Mouse (Mus musculus) CH12.LX (cell line): ENCODE measurements around the gene Bcas2. TPM values are rescaled to one million over a fixed set of nuclear protein-coding genes. Genes with fewer than 3 reads are reported as not detected.

Experiments used
- DNase-seq: peaks from one replicate; pipeline ENCODE4 v3.0.0-alpha.2; 2013; ENCODE audit errors: extremely low read depth
- H3K27ac ChIP-seq: 2 replicates; pipeline ENCODE4 v1.5.1; 2012; ENCODE audit warnings: low read depth, mild to moderate bottlenecking, control low read depth, moderate library complexity; ENCODE audit not compliant: insufficient read depth
- H3K27me3 ChIP-seq: replicated peaks from 2 replicates; pipeline ENCODE3; 2012; ENCODE audit warnings: inconsistent platforms
- H3K36me3 ChIP-seq, 2 experiments: replicated peaks in 1 of 2; 2 replicates each; pipeline versions ENCODE3 to v1.6.1; 2012; ENCODE audit warnings: inconsistent platforms in 1 of 2, low read length in 1 of 2, mild to moderate bottlenecking in 1 of 2, mixed read lengths in 1 of 2, moderate library complexity in 1 of 2; ENCODE audit not compliant: control insufficient read depth in 1 of 2, insufficient read depth in 1 of 2
- H3K4me1 ChIP-seq, 2 experiments: 2 replicates each; pipeline ENCODE4 v1.6.1; 2012; ENCODE audit warnings: inconsistent platforms in 1 of 2, moderate library complexity in 1 of 2; ENCODE audit not compliant: insufficient read depth in 2 of 2, control insufficient read depth in 1 of 2
- H3K4me2 ChIP-seq: 2 replicates; pipeline ENCODE4 v1.6.1; 2012; ENCODE audit warnings: low read depth, mild to moderate bottlenecking, control low read depth; ENCODE audit not compliant: poor library complexity, insufficient read depth, severe bottlenecking
- H3K4me3 ChIP-seq, 3 experiments: fragments of 150-350 bp in 1 of 3; sonication (generic) in 1 of 3; replicated peaks in 1 of 3; 2 replicates each; pipeline versions ENCODE3 to v1.5.1; 2011 to 2012; ENCODE audit warnings: low read depth in 2 of 3, low read length in 2 of 3, mild to moderate bottlenecking in 2 of 3, moderate library complexity in 2 of 3, control low read depth in 1 of 3, improper control_type of control experiment in 1 of 3, inconsistent platforms in 1 of 3, mixed read lengths in 1 of 3; ENCODE audit not compliant: poor library complexity in 1 of 3
- H3K79me2 ChIP-seq: replicated peaks from 2 replicates; pipeline ENCODE4 v1.6.1; 2012; ENCODE audit warnings: mild to moderate bottlenecking, moderate library complexity; ENCODE audit not compliant: control insufficient read depth, poor library complexity, insufficient read depth, severe bottlenecking; ENCODE audit errors: extremely low read depth
- H3K9ac ChIP-seq: 2 replicates; pipeline ENCODE4 v1.6.1; 2012; ENCODE audit warnings: low read depth, mild to moderate bottlenecking, control low read depth, moderate library complexity; ENCODE audit not compliant: insufficient read depth
- H3K9me3 ChIP-seq: replicated peaks from 2 replicates; pipeline ENCODE3; 2012; ENCODE audit warnings: low read length, inconsistent platforms, mixed read lengths
- BHLHE40 ChIP-seq: IDR thresholded peaks from 2 replicates; pipeline ENCODE4 v1.6.1; 2011; ENCODE audit warnings: mild to moderate bottlenecking, low read depth, low read length, improper control_type of control experiment
- CHD1 ChIP-seq: IDR thresholded peaks from 2 replicates; pipeline ENCODE4 v1.6.1; 2012; ENCODE audit warnings: low read depth, low read length, improper control_type of control experiment, inconsistent platforms
- CHD2 ChIP-seq: IDR thresholded peaks from 2 replicates; pipeline ENCODE4 v1.6.1; 2011; ENCODE audit warnings: low read length, improper control_type of control experiment
- E2F4 ChIP-seq: IDR thresholded peaks from 2 replicates; pipeline ENCODE4 v1.6.1; 2011; ENCODE audit warnings: low read depth, low read length, improper control_type of control experiment; ENCODE audit not compliant: insufficient replicate concordance
- ELF1 ChIP-seq: IDR thresholded peaks from 2 replicates; pipeline ENCODE4 v1.6.1; 2014; ENCODE audit warnings: low read depth, mild to moderate bottlenecking, inconsistent platforms, low read length, improper control_type of control experiment
- EP300 ChIP-seq: IDR thresholded peaks from 2 replicates; pipeline ENCODE4 v1.6.1; 2011; ENCODE audit warnings: low read length, improper control_type of control experiment
- HCFC1 ChIP-seq: IDR thresholded peaks from 2 replicates; pipeline ENCODE4 v1.6.1; 2012; ENCODE audit warnings: low read depth, mild to moderate bottlenecking, inconsistent platforms, low read length, improper control_type of control experiment
- JUN ChIP-seq: IDR thresholded peaks from 2 replicates; pipeline ENCODE4 v1.6.1; 2011; ENCODE audit warnings: low read depth, mild to moderate bottlenecking, low read length, improper control_type of control experiment, moderate library complexity; ENCODE audit not compliant: insufficient read depth
- KAT2A ChIP-seq: IDR thresholded peaks from 2 replicates; pipeline ENCODE4 v1.6.1; 2012; ENCODE audit warnings: low read length, improper control_type of control experiment, inconsistent platforms; ENCODE audit not compliant: insufficient replicate concordance
- MAX ChIP-seq: IDR thresholded peaks from 2 replicates; pipeline ENCODE4 v1.6.1; 2011; ENCODE audit warnings: low read length, improper control_type of control experiment
- MAZ ChIP-seq: IDR thresholded peaks from 2 replicates; pipeline ENCODE4 v1.6.1; 2012; ENCODE audit warnings: low read depth, mild to moderate bottlenecking, inconsistent platforms, low read length, improper control_type of control experiment, moderate library complexity
- MEF2A ChIP-seq: IDR thresholded peaks from 2 replicates; pipeline ENCODE4 v1.6.1; 2014; ENCODE audit warnings: low read depth, mild to moderate bottlenecking, inconsistent platforms, low read length, improper control_type of control experiment, borderline replicate concordance
- MXI1 ChIP-seq: IDR thresholded peaks from 2 replicates; pipeline ENCODE4 v1.6.1; 2011; ENCODE audit warnings: mild to moderate bottlenecking, low read depth, low read length, improper control_type of control experiment
- MYC ChIP-seq: IDR thresholded peaks from 2 replicates; pipeline ENCODE4 v1.6.1; 2011; ENCODE audit warnings: low read depth, mild to moderate bottlenecking, improper control_type of control experiment, low read length
- NELFE ChIP-seq: IDR thresholded peaks from 2 replicates; pipeline ENCODE4 v1.6.1; 2011; ENCODE audit warnings: low read depth, low read length, improper control_type of control experiment
- PAX5 ChIP-seq: IDR thresholded peaks from 2 replicates; pipeline ENCODE4 v1.6.1; 2012; ENCODE audit warnings: low read length, inconsistent platforms, mixed read lengths
- POLR2A ChIP-seq: IDR thresholded peaks from 2 replicates; pipeline ENCODE4 v1.6.1; 2011; ENCODE audit warnings: low read depth, mild to moderate bottlenecking, improper control_type of control experiment, low read length
- SIN3A ChIP-seq: IDR thresholded peaks from 2 replicates; pipeline ENCODE4 v1.6.1; 2012; ENCODE audit warnings: low read length, improper control_type of control experiment, inconsistent platforms
- SMC3 ChIP-seq: IDR thresholded peaks from 2 replicates; pipeline ENCODE4 v1.6.1; 2011; ENCODE audit warnings: low read depth, low read length, improper control_type of control experiment
- TBP ChIP-seq: conservative IDR thresholded peaks from 2 replicates; pipeline ENCODE4 v1.6.1; 2011; ENCODE audit warnings: low read depth, low read length, improper control_type of control experiment
- ZC3H11A ChIP-seq: IDR thresholded peaks from 2 replicates; pipeline ENCODE4 v1.6.1; 2012; ENCODE audit warnings: low read depth, mild to moderate bottlenecking, inconsistent platforms, low read length, improper control_type of control experiment
- ZKSCAN1 ChIP-seq: IDR thresholded peaks from 2 replicates; pipeline ENCODE4 v1.6.1; 2012; ENCODE audit warnings: low read depth, inconsistent platforms, low read length, improper control_type of control experiment, borderline replicate concordance
- ZMIZ1 ChIP-seq: IDR thresholded peaks from 2 replicates; pipeline ENCODE4 v1.6.1; 2012; ENCODE audit warnings: low read depth, mild to moderate bottlenecking, inconsistent platforms, low read length, improper control_type of control experiment
- dilution Hi-C: fragments of 300-500 bp; cut with MboI; formaldehyde crosslinking; loops from 2 replicates; pipeline ENCODE4 v1.14.3; 2020; ENCODE audit warnings: low sequenced_read_pairs; ENCODE audit not compliant: extremely low pct_unique_long_range_greater_than_20kb, extremely low pct_ligation_motif_present
- in situ Hi-C: fragments of 300-500 bp; cut with MboI; formaldehyde crosslinking; loops from 3 replicates; pipeline ENCODE4 v1.14.3; 2019; ENCODE audit warnings: low sequenced_read_pairs, low pct_ligation_motif_present, low pct_unique_long_range_greater_than_20kb, mixed read lengths
- polyA plus RNA-seq: library from polyadenylated mRNA; unstranded; fragments of >175 nt; gene quantifications from 2 replicates; pipeline ENCODE4 v1.2.1, GENCODE M21; 2012; ENCODE audit warnings: low read depth; ENCODE audit not compliant: insufficient read length
- total RNA-seq, 2 experiments: library from RNA; depleted of rRNA; stranded (reverse); fragments of 300-350 nt in 1 of 2; fragments of >200 nt in 1 of 2; gene quantifications; 2 replicates each; pipeline ENCODE4 v1.2.3; 2012 to 2014

The Bcas2 gene
- total and polyA plus RNA-seq, 3 experiments, result 65.3 to 126 (median 111) TPM

DNA sequence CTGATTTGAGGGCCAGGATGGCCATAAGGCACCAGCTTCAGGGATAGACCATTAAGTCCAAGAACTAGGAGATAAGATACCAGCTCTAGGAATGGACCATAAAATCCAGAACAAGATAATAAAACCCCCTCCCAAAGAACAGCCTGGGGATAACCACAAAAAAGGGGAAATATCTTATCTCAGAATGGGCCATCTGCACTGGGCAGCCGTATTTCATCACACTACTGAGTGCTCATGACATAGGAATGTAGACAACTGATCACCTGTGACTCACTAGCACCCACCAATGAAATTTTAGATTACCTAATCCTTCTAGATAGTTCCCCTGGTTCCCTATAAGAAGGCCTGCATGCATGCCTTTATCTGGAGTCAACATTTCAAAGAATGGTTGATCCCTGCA is 40.7 kb downstream of the Bcas2 start:
- dilution Hi-C loops (no loop called here), in situ Hi-C loops (loop anchor here (25.0 kb wide), 1 partner anchor 150 kb away; no protein-coding TSS in a partner anchor)
- no peak overlapping the region for H3K9ac ChIP-seq
- H3K27me3 ChIP-seq, result no peaks in the 10 kb centered on the region
- H3K79me2 ChIP-seq, result no peaks in the 10 kb centered on the region
- H3K9me3 ChIP-seq, result peaks cover 1% of the 10 kb centered on the region
- peaks cover 0 to 5% of the 10 kb centered on the region in 2 experiments; a peak in 2 of 4 replicates for H3K4me1 ChIP-seq
- H3K4me2 ChIP-seq, result no peak overlapping the region
- no peak overlapping the region for H3K4me3 ChIP-seq
- TF ChIP-seq MYC (no peak), HCFC1 (no peak), BHLHE40 (no peak), MAX (no peak), ELF1 (no peak), SIN3A (no peak), CHD1 (no peak), NELFE (no peak), ZMIZ1 (no peak), SMC3 (no peak), KAT2A (no peak), MAZ (no peak), ZKSCAN1 (no peak), MXI1 (no peak), TBP (no peak), POLR2A (no peak)
- no peaks in the 10 kb centered on the region for H3K36me3 ChIP-seq
- no peak overlapping the region for H3K27ac ChIP-seq
- DNase-seq, result no peak

DNA sequence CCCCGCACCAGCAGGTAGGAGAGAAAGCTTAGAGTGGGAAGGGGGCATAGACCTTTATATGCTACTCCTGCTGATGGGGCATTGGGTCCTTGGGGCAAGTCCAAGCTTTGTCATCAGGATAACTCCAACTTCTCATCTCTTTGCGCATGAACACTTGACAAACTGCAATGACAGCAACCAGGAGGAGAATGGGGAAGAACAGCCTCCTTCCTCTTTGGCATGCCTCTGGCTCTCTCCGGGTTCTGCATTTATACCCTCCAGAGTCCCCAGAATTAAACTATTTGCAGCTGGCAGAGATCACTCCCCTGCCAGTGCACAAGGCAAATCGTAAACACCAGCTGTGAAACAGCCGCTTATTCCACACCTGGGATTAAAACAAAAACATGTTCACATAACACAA is 42.1 kb downstream of the Bcas2 start:
- Histone ChIP-seq H3K27ac (no peak overlapping the region), H3K9me3 (peaks cover 1% of the 10 kb centered on the region), H3K4me3 (no peak overlapping the region), H3K36me3 (no peaks in the 10 kb centered on the region), H3K4me1 (no peaks in the 10 kb centered on the region), H3K9ac (no peak overlapping the region), H3K79me2 (no peaks in the 10 kb centered on the region), H3K27me3 (no peaks in the 10 kb centered on the region), H3K4me2 (no peak overlapping the region)
- no peak for DNase-seq
- in situ Hi-C loops (loop anchor here (25.0 kb wide), 1 partner anchor 149 kb away; no protein-coding TSS in a partner anchor), dilution Hi-C loops (no loop called here)
- TF ChIP-seq ZKSCAN1 (no peak), SIN3A (no peak), MEF2A (no peak), MXI1 (no peak), MAX (no peak), NELFE (no peak), PAX5 (no peak), EP300 (no peak), MAZ (no peak), JUN (no peak), SMC3 (no peak), E2F4 (no peak), TBP (no peak), CHD1 (no peak), CHD2 (no peak), ZC3H11A (no peak), POLR2A (no peak)
